Mouse (Mus musculus) megakaryocyte, embryonic 14.5 days (primary cell): ENCODE data around the gene Nomo1. TPM values are rescaled to one million over a fixed set of nuclear protein-coding genes. Genes with fewer than 3 reads are reported as not detected.

Experiments
- H3K27me3 ChIP-seq: replicated peaks from 2 replicates; pipeline ENCODE3; 2012; ENCODE audit warnings: inconsistent platforms
- H3K36me3 ChIP-seq: replicated peaks from 2 replicates; pipeline ENCODE3; 2012; ENCODE audit warnings: low read length, inconsistent platforms, mixed read lengths
- H3K4me1 ChIP-seq: 2 replicates; pipeline ENCODE4 v1.6.1; 2012; ENCODE audit warnings: inconsistent platforms
- H3K4me3 ChIP-seq: replicated peaks from 2 replicates; pipeline ENCODE3; 2012; ENCODE audit warnings: moderate library complexity, mild to moderate bottlenecking, inconsistent platforms
- H3K9me3 ChIP-seq: 2 replicates; pipeline ENCODE4 v1.6.1; 2012; ENCODE audit warnings: inconsistent platforms
- FLI1 ChIP-seq: IDR thresholded peaks from 2 replicates; pipeline ENCODE4 v1.6.1; 2012; ENCODE audit warnings: low read length, inconsistent platforms, mixed read lengths
- GATA1 ChIP-seq: IDR thresholded peaks from 3 replicates; pipeline ENCODE4 v1.6.1; 2012; ENCODE audit warnings: mixed read lengths, low read length, inconsistent platforms, borderline replicate concordance
- polyA plus RNA-seq: library from polyadenylated mRNA; stranded (reverse); fragments of >175 nt; gene quantifications from 2 replicates; pipeline ENCODE4 v1.2.3, GENCODE M21; 2012; ENCODE audit warnings: low replicate concordance; ENCODE audit not compliant: insufficient read depth

Gene Nomo1
- polyA plus RNA-seq, 1 experiment = 218 TPM

DNA sequence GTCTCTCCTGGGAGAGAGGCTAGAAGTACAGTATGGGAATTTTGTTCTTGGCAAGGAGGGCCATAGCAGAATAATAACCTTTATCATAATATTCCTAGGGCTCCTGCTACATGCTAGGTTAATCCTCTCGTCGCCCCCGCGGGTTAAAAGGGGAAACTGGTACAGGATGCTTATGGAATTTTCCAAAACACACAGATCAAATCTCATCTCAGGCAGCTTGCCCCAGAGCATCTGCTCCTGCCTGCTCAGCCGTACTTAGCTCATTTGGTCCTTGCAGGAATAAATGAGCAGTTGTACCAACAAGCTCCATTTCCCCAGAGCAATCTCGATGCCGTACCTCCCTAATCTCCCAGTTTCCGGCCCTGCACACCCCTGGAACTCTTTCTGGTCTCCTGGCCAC is 98.3 kb downstream of the Nomo1 start:
- Histone ChIP-seq H3K4me3 (no peak overlapping the region), H3K4me1 (peaks cover 6% of the 10 kb centered on the region; the same call in 1 of the 2 replicates), H3K36me3 (no peaks in the 10 kb centered on the region), H3K27me3 (peaks cover 74% of the 10 kb centered on the region), H3K9me3 (no peaks in the 10 kb centered on the region)
- TF ChIP-seq FLI1 = no peak

DNA sequence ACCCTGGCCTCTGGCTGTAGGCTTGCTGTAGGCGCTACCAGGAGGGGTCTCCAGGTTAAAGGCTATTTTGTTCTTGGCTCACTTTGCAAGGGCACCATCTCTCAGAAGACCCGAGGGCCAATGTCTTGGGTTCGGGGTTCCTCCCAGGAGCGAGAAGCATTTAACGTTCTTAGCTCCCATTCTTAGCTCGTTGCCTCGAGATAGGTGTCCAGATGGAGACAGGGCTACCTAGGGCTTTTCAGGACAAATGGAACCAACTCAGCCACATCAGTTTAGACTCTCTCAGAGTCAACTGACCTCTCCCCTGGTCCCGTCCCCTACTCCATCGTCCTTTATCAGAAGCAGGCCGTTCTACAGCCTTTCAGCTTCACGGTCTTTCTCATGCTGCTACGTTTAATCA is 98.7 kb downstream of the Nomo1 start:
- Histone ChIP-seq H3K4me3 (no peak overlapping the region), H3K27me3 (peaks cover 72% of the 10 kb centered on the region), H3K9me3 (no peaks in the 10 kb centered on the region), H3K4me1 (peaks cover 6% of the 10 kb centered on the region; the same call in 1 of the 2 replicates), H3K36me3 (no peaks in the 10 kb centered on the region)
- no peak for TF ChIP-seq GATA1
- no peak for TF ChIP-seq FLI1

Other genes with a start within 250 kb of the Nomo1 start
- 0.67 and 0.79 TPM in 2 replicates for gene Lmtk3, start 250.0 kb upstream of the Nomo1 start, polyA plus RNA-seq
- 1.00 TPM in 1 of 2 replicates, not detected in the other for gene Sult2b1, start 249.0 kb upstream of the Nomo1 start, polyA plus RNA-seq
- gene Cyth2, start 219.1 kb upstream of the Nomo1 start, polyA plus RNA-seq = 157 and 160 TPM in 2 replicates
- gene Kcnj14, start 208.9 kb upstream of the Nomo1 start, polyA plus RNA-seq = 0.08 and 0.82 TPM in 2 replicates
- gene Grwd1, start 202.8 kb upstream of the Nomo1 start, polyA plus RNA-seq = 6.0 and 20.5 TPM in 2 replicates
- gene Kdelr1, start 160.9 kb upstream of the Nomo1 start, polyA plus RNA-seq = 331 and 1,292 TPM in 2 replicates
- gene Grin2d, start 155.3 kb upstream of the Nomo1 start, polyA plus RNA-seq = 0.31 and 2.6 TPM in 2 replicates
- gene Syngr4, start 137.0 kb upstream of the Nomo1 start, polyA plus RNA-seq = 2.7 and 6.4 TPM in 2 replicates
- gene Tmem143, start 136.8 kb upstream of the Nomo1 start, polyA plus RNA-seq = 19.2 and 32.5 TPM in 2 replicates
- gene Emp3, start 112.3 kb upstream of the Nomo1 start, polyA plus RNA-seq = 176 and 453 TPM in 2 replicates
- 0.82 TPM in 1 of 2 replicates, not detected in the other for gene Ccdc114, start 109.6 kb upstream of the Nomo1 start, polyA plus RNA-seq
- gene Abcc6, start 3.4 kb upstream of the Nomo1 start, polyA plus RNA-seq = not detected in 2 replicates
- gene Kcnj11, start 67.1 kb downstream of the Nomo1 start, polyA plus RNA-seq = 1.1 TPM in 1 of 2 replicates, not detected in the other
- gene Abcc8, start 146.3 kb downstream of the Nomo1 start, polyA plus RNA-seq = not detected in 2 replicates
- not detected in 2 replicates for gene Ush1c, start 204.8 kb downstream of the Nomo1 start, polyA plus RNA-seq
- gene Otog, start 207.3 kb downstream of the Nomo1 start, polyA plus RNA-seq = not detected in 2 replicates